Mouse (Mus musculus): Measurements from ENCODE around the gene Rpl21.

- TF ChIP-seq CTCF (IDR thresholded peaks at IDR 0.05; ENCODE audit: control insufficient read depth, insufficient read depth, insufficient read length): no peak
- TF ChIP-seq MAX (IDR thresholded peaks at IDR 0.05): peak; percentile 95
- no peak for TF ChIP-seq USF1 (IDR thresholded peaks at IDR 0.05; ENCODE audit: low read depth)
- TF ChIP-seq MYOG (IDR thresholded peaks at IDR 0.05; ENCODE audit: control insufficient read depth, extremely low read depth, insufficient read length): no peak
Observed at GRCm38 (mm10) chr5:146832769-146833448, at the start of gene Rpl21.

Data from C2C12 (cell line).